Mouse (Mus musculus): ENCODE data around the gene Lrrc8a.

DNA sequence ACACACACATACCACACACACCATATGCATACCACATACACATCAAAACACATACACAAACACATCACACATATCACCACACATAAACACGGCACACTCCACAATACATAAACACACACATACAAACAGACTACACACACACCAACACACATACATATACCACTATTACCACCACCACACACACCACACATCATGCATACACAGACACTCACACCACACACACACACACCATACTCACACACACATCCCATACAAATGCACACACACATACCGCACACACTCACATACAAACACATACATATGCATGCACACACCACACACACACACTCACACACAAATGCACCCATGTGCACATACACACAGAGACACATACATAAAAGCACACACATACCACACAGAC lies 30.0 kb downstream of the Lrrc8a start:
- no peak for TF ChIP-seq POLR2A (IDR thresholded peaks at IDR 0.05; ENCODE audit: borderline replicate concordance, extremely low read depth, low read depth, low read length)
- no peak for TF ChIP-seq CTCF (IDR thresholded peaks at IDR 0.05; ENCODE audit: insufficient read depth, low read length)

All from lung, adult 2 months (tissue).